Mouse (Mus musculus): ENCODE data around the gene Gm10666. TPM values are rescaled to one million over a fixed set of nuclear protein-coding genes. Genes with fewer than 3 reads are reported as not detected.

The Gm10666 gene
- not detected for total RNA-seq (2023)

GRCm38 (mm10) chr7:22134641-22135040 lies at the start of gene Gm10666:
Gene Gm10666, minus strand, starts transcription at chr7:22134741.

GRCm38 (mm10) chr7:22163935-22164334 lies 29.4 kb upstream of the Gm10666 start, which contains the start of gene Vmn1r142:
Gene Vmn1r142, minus strand, starts transcription at chr7:22164035.

GRCm38 (mm10) chr7:22118145-22118544 lies 16.4 kb downstream of the Gm10666 start, which contains the start of gene Gm16451:
Gene Gm16451, minus strand, starts transcription at chr7:22118245.

Other genes starting within 250 kb of the Gm10666 start
- gene Gm5891, start 213.4 kb downstream of the Gm10666 start, total RNA-seq (2023): not detected
- gene Vmn1r137, start 140.2 kb downstream of the Gm10666 start, total RNA-seq (2023): not detected
- gene Vmn1r138, start 105.8 kb downstream of the Gm10666 start, total RNA-seq (2023): not detected
- gene Gm6176, start 78.4 kb downstream of the Gm10666 start, total RNA-seq (2023): not detected
- not detected for gene Vmn1r139, start 65.7 kb downstream of the Gm10666 start, total RNA-seq (2023)
- gene Gm16451, start 16.5 kb downstream of the Gm10666 start, total RNA-seq (2023): not detected
- not detected for gene Vmn1r142, start 29.3 kb upstream of the Gm10666 start, total RNA-seq (2023)
- not detected for gene Vmn1r143, start 54.6 kb upstream of the Gm10666 start, total RNA-seq (2023)
- gene Gm8653, start 66.5 kb upstream of the Gm10666 start, total RNA-seq (2023): not detected
- not detected for gene Gm8453, start 94.7 kb upstream of the Gm10666 start, total RNA-seq (2023)
- gene Gm4187, start 195.0 kb upstream of the Gm10666 start, total RNA-seq (2023): not detected
- gene Gm8660, start 236.3 kb upstream of the Gm10666 start, total RNA-seq (2023): not detected